Mouse (Mus musculus) hindbrain, embryonic 15.5 days (tissue): Measurements from ENCODE around the gene Nup160. TPM values are rescaled to one million over a fixed set of nuclear protein-coding genes. Genes with fewer than 3 reads are reported as not detected.

Experiments
- ATAC-seq: fragments of 200-750 bp; cut with Nextera tagmentation; 2 replicates; pipeline ENCODE4 v1.8.0; 2017; ENCODE audit warnings: low read depth, moderate number of reproducible peaks, moderate TSS enrichment; ENCODE audit not compliant: low FRiP score
- H3K27ac ChIP-seq: fragments of 300-500 bp; sonication (generic); replicated peaks from 2 replicates; pipeline ENCODE4 v1.5.1; 2015; ENCODE audit warnings: mild to moderate bottlenecking, inconsistent platforms
- H3K27me3 ChIP-seq: fragments of 300-500 bp; sonication (generic); 2 replicates; pipeline ENCODE4 v1.6.1; 2015; ENCODE audit warnings: control low read depth, inconsistent platforms
- H3K36me3 ChIP-seq: fragments of 300-500 bp; sonication (generic); 2 replicates; pipeline ENCODE4 v1.6.1; 2015; ENCODE audit warnings: control low read depth, inconsistent platforms
- H3K4me1 ChIP-seq: fragments of 300-500 bp; sonication (generic); replicated peaks from 2 replicates; pipeline ENCODE4 v1.6.1; 2015; ENCODE audit warnings: control low read depth, inconsistent platforms
- H3K4me2 ChIP-seq: fragments of 300-500 bp; sonication (generic); 2 replicates; pipeline ENCODE4 v1.6.1; 2015; ENCODE audit warnings: moderate library complexity, mild to moderate bottlenecking, inconsistent platforms
- H3K4me3 ChIP-seq: fragments of 300-500 bp; sonication (generic); 2 replicates; pipeline ENCODE4 v1.5.1; 2015; ENCODE audit warnings: mild to moderate bottlenecking, inconsistent platforms
- H3K9ac ChIP-seq: fragments of 300-500 bp; sonication (generic); 2 replicates; pipeline ENCODE4 v1.6.1; 2015; ENCODE audit warnings: inconsistent platforms
- H3K9me3 ChIP-seq: fragments of 300-500 bp; sonication (generic); 2 replicates; pipeline ENCODE4 v1.6.1; 2016; ENCODE audit warnings: control low read depth, inconsistent platforms
- WGBS: fragments of 180-500 bp; shearing (Covaris S2); methylation state at CpG from one replicate; pipeline ENCODE4 v1.1.7; 2015; 5-methylcytosine and 5-hydroxymethylcytosine counted together
- polyA plus RNA-seq: library from polyadenylated mRNA; unstranded; fragments of >200 nt; fragmentation: Nextera tagmentation; extraction: Ambion mirVana; gene quantifications from 2 replicates; pipeline ENCODE4 v1.2.1, GENCODE M21; 2015

The Nup160 gene
- 23.4 and 26.8 TPM in 2 replicates for polyA plus RNA-seq

DNA sequence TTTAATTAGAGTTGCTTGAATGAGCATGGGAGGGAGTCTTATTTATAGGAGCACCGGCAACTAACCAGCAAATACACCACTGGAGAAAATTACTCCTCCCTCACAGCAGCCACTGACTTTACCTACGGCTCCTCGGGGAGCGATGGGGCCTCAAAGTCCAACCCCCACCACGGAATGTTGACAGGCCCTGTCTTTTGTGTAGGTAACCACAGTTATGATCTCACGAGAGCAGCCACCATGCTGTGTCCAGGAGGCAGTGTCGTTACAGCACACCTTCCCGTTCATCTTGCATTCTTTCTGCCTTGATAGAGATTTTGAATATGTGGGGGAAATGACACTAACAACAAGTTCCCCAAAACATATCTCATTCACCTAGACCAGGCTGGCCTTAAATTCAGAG is at the start of gene Nup160:
Nup160 (plus strand) TSS at position 209 of the 400 bp plus-strand sequence.
- Histone ChIP-seq H3K4me2 (no peak within 1 kb of the TSS), H3K4me1 (peaks cover 19% of the 10 kb centered on the region), H3K9ac (no peak within 1 kb of the TSS), H3K27me3 (no peaks in the 10 kb centered on the region), H3K4me3 (no peak within 1 kb of the TSS), H3K36me3 (no peaks in the 10 kb centered on the region), H3K9me3 (no peaks in the 10 kb centered on the region), H3K27ac (no peak within 1 kb of the TSS)
- ATAC-seq, result no peak
- WGBS, result 73% methylated on average over 8 of the region's 8 CpGs

GRCm38 (mm10) chr2:90628261-90628660 is 48.8 kb upstream of the Nup160 start:
- ATAC-seq, result no peak
- 86% methylated on average over 5 of the region's 5 CpGs for WGBS
- H3K27ac ChIP-seq, result no peak overlapping the region

DNA sequence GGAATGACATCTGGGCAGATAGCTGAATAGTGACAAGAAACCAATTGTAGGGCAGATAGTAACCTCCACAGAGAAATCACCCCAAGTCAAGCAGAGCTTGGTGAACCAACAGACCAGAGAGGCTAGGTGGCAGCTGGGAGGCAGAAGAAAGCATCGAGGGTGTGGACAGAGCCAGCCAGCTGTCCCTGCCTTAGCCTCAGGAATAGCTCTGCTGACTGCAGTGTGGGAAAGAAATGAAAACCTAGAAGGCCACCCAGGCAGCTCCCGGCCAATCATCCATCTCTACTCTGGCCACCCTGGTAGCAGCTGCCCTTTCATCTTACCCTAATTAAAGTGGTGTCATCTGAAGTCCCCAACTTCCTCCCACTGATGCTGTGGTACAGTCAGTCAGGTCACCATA is 47.5 kb upstream of the Nup160 start:
- Histone ChIP-seq H3K27ac (no peak overlapping the region), H3K4me1 (no peaks in the 10 kb centered on the region), H3K9me3 (no peaks in the 10 kb centered on the region), H3K27me3 (no peaks in the 10 kb centered on the region), H3K36me3 (no peaks in the 10 kb centered on the region), H3K4me2 (no peak overlapping the region), H3K4me3 (no peak overlapping the region), H3K9ac (no peak overlapping the region)
- 40% methylated on average over 2 of the region's 2 CpGs for WGBS
- ATAC-seq, result no peak

More at GRCm38 (mm10) chr2:90628261-90628660, 48.8 kb upstream of the Nup160 start:
- no peak overlapping the region for H3K4me2 ChIP-seq
- no peak overlapping the region for H3K9ac ChIP-seq
- no peaks in the 10 kb centered on the region for H3K4me1 ChIP-seq
- H3K9me3 ChIP-seq, result no peaks in the 10 kb centered on the region
- H3K4me3 ChIP-seq, result no peak overlapping the region
- H3K36me3 ChIP-seq, result no peaks in the 10 kb centered on the region
- no peaks in the 10 kb centered on the region for H3K27me3 ChIP-seq

DNA sequence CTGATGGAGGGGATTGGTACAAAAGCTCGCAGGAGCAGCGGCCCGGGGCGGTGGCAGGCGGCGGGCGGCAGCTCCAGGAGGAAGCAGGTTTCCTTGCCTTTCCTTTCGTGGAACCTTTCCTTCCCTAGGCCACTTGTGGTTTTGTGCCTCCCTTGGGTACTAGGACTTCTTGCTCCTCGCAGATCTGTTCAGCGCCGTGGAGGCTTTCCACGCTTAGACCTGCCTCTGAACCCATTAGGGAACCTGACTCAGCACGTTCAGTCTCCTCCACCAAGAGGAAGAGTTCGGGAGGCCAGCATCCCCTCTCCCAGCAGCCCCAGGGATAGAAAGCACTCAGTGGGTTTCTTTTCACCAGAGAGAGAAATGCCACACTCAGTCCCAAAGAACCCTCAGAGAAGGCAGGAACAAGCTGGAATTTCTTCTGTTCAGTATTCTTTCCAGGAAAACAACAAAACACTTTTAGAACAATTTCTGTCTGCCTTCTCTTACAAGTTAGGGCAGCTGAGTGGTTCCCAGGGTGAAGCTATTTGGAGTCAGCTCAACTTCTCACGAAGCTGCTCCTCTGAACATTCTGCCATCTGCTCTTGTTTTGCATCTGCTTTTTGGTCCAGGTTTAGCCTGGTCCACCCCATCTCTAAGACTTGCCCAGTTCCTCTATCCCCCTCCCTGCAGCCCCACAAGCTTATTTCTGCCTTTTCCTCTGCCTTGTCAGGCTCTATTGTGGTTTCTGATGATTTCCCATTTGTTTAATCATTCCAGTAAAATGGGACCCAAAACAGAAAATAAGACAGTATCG is 44.9 kb upstream of the Nup160 start:
- no peaks in the 10 kb centered on the region for H3K36me3 ChIP-seq
- no peaks in the 10 kb centered on the region for H3K9me3 ChIP-seq
- no peaks in the 10 kb centered on the region for H3K27me3 ChIP-seq
- no peak overlapping the region for H3K4me2 ChIP-seq
- no peak for ATAC-seq
- H3K4me3 ChIP-seq, result no peak overlapping the region
- no peak overlapping the region for H3K9ac ChIP-seq
- no peaks in the 10 kb centered on the region for H3K4me1 ChIP-seq
- H3K27ac ChIP-seq, result no peak overlapping the region
- 70% methylated on average over 16 of the region's 16 CpGs for WGBS

DNA sequence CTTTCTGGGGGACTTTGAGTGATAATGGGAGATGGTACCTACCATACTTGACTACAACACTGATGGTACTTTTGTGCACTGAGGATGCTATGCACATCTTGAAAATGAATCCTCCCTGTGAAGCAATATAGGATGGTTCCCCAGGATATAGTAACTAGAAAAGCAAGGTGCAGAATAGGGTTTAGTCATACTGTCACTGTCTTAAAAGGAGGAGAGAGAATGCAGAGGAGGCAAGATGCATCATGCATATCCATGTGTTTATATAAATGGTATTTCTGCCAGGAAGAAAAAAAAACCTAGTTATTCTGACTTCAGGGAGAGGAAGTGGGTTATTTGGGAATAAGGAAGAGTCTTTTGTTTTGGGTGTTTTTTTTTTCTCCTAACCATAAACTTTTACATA is 42.3 kb upstream of the Nup160 start:
- Histone ChIP-seq H3K4me2 (no peak overlapping the region), H3K9me3 (no peaks in the 10 kb centered on the region), H3K9ac (no peak overlapping the region), H3K27me3 (no peaks in the 10 kb centered on the region), H3K27ac (no peak overlapping the region), H3K36me3 (no peaks in the 10 kb centered on the region), H3K4me3 (no peak overlapping the region), H3K4me1 (no peaks in the 10 kb centered on the region)
- ATAC-seq, result no peak

DNA sequence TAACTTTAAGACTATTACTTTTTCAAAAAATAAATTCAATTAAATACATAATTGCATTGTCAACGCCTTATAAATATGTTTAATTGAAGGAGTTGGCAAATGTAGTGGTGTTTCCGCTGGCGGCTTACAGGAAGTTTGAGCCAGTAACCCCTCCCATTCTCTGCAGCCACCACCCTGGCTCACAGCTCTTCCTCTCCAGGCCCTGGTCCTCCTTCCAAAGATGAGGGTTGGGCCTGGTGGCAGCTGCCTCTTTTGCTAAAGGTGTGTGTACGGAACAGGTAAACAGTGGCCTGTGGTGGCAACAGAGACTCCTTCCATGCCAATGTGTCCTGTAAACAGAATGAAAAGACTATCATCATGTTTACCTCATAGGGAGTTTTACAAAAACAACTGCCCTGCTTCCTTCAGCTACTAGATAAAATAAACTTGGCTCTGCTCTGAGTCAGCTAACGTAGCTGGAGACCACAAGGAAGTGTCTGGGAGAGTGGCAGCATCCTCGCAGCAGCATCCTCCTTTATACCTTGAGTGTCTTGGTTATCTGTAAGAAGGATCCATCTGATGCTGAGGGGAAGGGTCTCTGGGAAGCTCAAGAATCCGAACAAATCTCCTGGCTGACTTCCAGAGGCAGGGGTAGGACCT is 41.8 kb upstream of the Nup160 start:
- 77% methylated on average over 7 of the region's 7 CpGs for WGBS
- H3K9ac ChIP-seq, result no peak overlapping the region
- no peaks in the 10 kb centered on the region for H3K36me3 ChIP-seq
- H3K27ac ChIP-seq, result no peak overlapping the region
- ATAC-seq, result no peak
- H3K4me1 ChIP-seq, result no peaks in the 10 kb centered on the region
- no peaks in the 10 kb centered on the region for H3K9me3 ChIP-seq
- no peak overlapping the region for H3K4me2 ChIP-seq
- no peaks in the 10 kb centered on the region for H3K27me3 ChIP-seq
- no peak overlapping the region for H3K4me3 ChIP-seq

DNA sequence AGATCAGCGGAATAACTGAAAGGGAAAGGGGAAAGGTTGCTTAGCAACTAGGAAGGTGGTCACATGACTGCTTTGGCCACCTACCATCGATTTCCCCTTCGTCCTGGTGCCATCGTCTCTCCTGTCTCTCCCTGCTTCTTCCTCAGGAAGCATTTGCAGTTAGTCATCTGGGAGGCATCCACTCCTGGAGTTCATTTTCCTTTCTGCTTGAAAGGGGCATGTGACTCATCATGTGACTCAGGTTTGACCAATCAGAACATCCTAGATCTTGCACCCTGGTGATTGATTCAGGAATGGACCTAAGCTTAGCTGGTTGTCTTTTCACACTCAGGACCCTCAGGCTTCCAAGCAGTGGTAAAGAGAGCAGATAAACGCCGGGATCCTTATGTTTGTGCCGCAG is 40.2 kb upstream of the Nup160 start:
- no peak overlapping the region for H3K27ac ChIP-seq
- no peaks in the 10 kb centered on the region for H3K36me3 ChIP-seq
- H3K4me3 ChIP-seq, result no peak overlapping the region
- peaks cover 4% of the 10 kb centered on the region; the same call in 1 of the 2 replicates for H3K4me1 ChIP-seq
- no peak overlapping the region for H3K9ac ChIP-seq
- no peak for ATAC-seq
- no peak overlapping the region for H3K4me2 ChIP-seq
- H3K9me3 ChIP-seq, result no peaks in the 10 kb centered on the region
- 90% methylated on average over 7 of the region's 7 CpGs for WGBS
- H3K27me3 ChIP-seq, result no peaks in the 10 kb centered on the region

- Histone ChIP-seq H3K36me3 (no peaks in the 10 kb centered on the region), H3K27me3 (no peaks in the 10 kb centered on the region), H3K9me3 (no peaks in the 10 kb centered on the region), H3K9ac (no peak overlapping the region), H3K4me3 (no peak overlapping the region), H3K27ac (no peak overlapping the region), H3K4me2 (no peak overlapping the region), H3K4me1 (peaks cover 4% of the 10 kb centered on the region; the same call in 1 of the 2 replicates)
- WGBS, result 87% methylated on average over 8 of the region's 8 CpGs
- no peak for ATAC-seq
These were observed 37.8 kb upstream of the Nup160 start for GRCm38 (mm10) chr2:90638986-90639746.

DNA sequence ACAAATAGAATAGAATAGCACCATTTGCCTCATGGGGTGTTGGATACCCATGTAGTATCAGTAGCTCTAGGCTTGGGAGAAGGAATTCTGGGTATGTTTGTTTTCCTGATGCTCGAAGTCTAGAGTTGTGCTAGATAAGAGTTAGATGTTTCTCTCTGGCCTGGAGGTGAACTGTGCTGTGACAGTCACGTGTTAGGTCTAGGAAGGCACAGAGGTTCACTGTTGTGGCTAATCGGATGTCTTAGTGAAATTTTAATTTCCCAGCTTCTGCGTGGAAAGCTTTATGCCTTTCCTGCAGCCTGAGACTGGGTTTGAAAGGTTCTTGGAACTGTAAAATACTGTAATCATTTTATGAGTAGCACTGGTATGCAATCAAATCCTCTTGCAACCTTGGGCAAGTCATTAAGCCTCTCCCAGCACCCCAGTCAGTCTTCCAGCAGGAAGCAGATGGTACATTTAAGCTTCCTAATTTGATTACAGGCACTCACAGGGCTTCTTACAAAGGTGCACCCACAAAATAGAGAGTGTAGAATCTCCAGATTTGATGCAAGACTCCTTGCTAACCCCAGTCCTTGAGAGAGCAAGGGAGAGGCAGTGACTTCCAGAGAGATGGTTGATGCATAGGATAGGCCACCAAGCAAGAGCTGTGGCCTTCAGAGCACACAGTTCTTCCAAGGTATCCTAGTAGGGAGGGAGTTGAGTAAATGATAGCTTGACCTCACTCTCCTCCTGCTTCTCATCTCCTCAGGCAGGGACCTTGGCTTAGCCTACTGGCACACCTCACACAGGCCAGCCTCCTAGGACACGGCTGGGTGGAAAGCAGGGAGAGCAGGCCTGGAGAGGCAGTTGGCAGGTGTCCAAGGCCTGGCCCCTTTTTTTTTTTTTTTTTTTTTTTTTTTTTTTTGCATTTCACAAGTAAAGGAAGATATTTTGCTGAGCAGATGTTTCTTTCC is 37.0 kb upstream of the Nup160 start:
- H3K9me3 ChIP-seq, result no peaks in the 10 kb centered on the region
- H3K4me3 ChIP-seq, result no peak overlapping the region
- H3K27me3 ChIP-seq, result no peaks in the 10 kb centered on the region
- ATAC-seq, result no peak
- no peak overlapping the region for H3K9ac ChIP-seq
- peaks cover 4% of the 10 kb centered on the region; the same call in 1 of the 2 replicates for H3K4me1 ChIP-seq
- no peaks in the 10 kb centered on the region for H3K36me3 ChIP-seq
- no peak overlapping the region for H3K4me2 ChIP-seq
- no peak overlapping the region for H3K27ac ChIP-seq
- 64% methylated on average over 5 of the region's 5 CpGs for WGBS

- H3K27me3 ChIP-seq, result no peaks in the 10 kb centered on the region
- WGBS, result 75% methylated on average over 10 of the region's 10 CpGs
These were observed 35.9 kb upstream of the Nup160 start for GRCm38 (mm10) chr2:90641007-90641709.

GRCm38 (mm10) chr2:90641710-90642039 is 35.3 kb upstream of the Nup160 start:
- Histone ChIP-seq H3K9ac (no peak overlapping the region), H3K4me1 (peaks cover 4% of the 10 kb centered on the region; the same call in 1 of the 2 replicates), H3K27ac (no peak overlapping the region), H3K27me3 (no peaks in the 10 kb centered on the region), H3K9me3 (no peaks in the 10 kb centered on the region), H3K4me3 (no peak overlapping the region), H3K36me3 (no peaks in the 10 kb centered on the region), H3K4me2 (no peak overlapping the region)
- 90% methylated on average over 4 of the region's 4 CpGs for WGBS
- no peak for ATAC-seq

More at GRCm38 (mm10) chr2:90641007-90641709, 35.9 kb upstream of the Nup160 start:
- peak; percentile 11; the same call in 1 of the 2 replicates for ATAC-seq
- no peak overlapping the region for H3K27ac ChIP-seq
- H3K9ac ChIP-seq, result no peak overlapping the region
- H3K4me3 ChIP-seq, result no peak overlapping the region
- H3K4me2 ChIP-seq, result no peak overlapping the region
- no peaks in the 10 kb centered on the region for H3K36me3 ChIP-seq
- peaks cover 4% of the 10 kb centered on the region; the same call in 1 of the 2 replicates for H3K4me1 ChIP-seq
- no peaks in the 10 kb centered on the region for H3K9me3 ChIP-seq
